Comparison of ENCODE assay signal across 8 mouse cellular contexts in genomic region chr11:83292251-83292587, GRCm38 (mm10). TPM values are rescaled to one million over a fixed set of nuclear protein-coding genes. Genes with fewer than 3 reads are reported as not detected.
A peak's percentile ranks its signal among the peaks of the same experiment; 100 is the strongest.
DNase-seq lines count a peak whose midpoint lies in the region; ATAC-seq lines count a peak whose summit lies in the region.

No protein-coding gene starts in this region.

- no peak for DNase-seq in lung, postnatal 36 days
- peak; percentile 50 for DNase-seq in intestine, embryonic 14.5 days (ENCODE audit: low spot score)
- no peak for DNase-seq in gastrocnemius, postnatal 36 days
- DNase-seq in left cerebral cortex, adult 18-20 months (ENCODE audit: low spot score in 2 of 2) = no peak
- no peak for DNase-seq in T-cell, adult 2 months (ENCODE audit: low spot score)

- peak overlapping the region; percentile 48; the same call in 1 of the 2 replicates for H3K27ac ChIP-seq in lung, embryonic 15.5 days
- H3K27ac ChIP-seq in embryonic facial prominence, embryonic 12.5 days = no peak overlapping the region
- H3K27ac ChIP-seq in intestine, embryonic 14.5 days (ENCODE audit: low read depth) = no peak overlapping the region
- no peak overlapping the region for H3K27ac ChIP-seq in neural tube, embryonic 12.5 days

- peak overlapping the region; percentile 61 for H3K4me2 ChIP-seq in lung, embryonic 15.5 days
- peak overlapping the region; percentile 91 for H3K4me2 ChIP-seq in embryonic facial prominence, embryonic 12.5 days (replicated peaks)
- H3K4me2 ChIP-seq in intestine, embryonic 14.5 days (ENCODE audit: low read length) = peak overlapping the region; percentile 89
- peak overlapping the region; percentile 87 for H3K4me2 ChIP-seq in neural tube, embryonic 12.5 days (replicated peaks)

- H3K27me3 ChIP-seq in lung, embryonic 15.5 days = no peaks in the 10 kb centered on the region
- H3K27me3 ChIP-seq in embryonic facial prominence, embryonic 12.5 days = no peaks in the 10 kb centered on the region
- H3K27me3 ChIP-seq in intestine, embryonic 14.5 days (replicated peaks; ENCODE audit: control insufficient read depth, insufficient read depth, low read length) = no peaks in the 10 kb centered on the region
- no peaks in the 10 kb centered on the region for H3K27me3 ChIP-seq in neural tube, embryonic 12.5 days (replicated peaks)

- intact Hi-C loops in gastrocnemius, postnatal 36 days (cut with DNase I) = no loop called here

- H3K4me3 ChIP-seq in lung, embryonic 15.5 days = peak overlapping the region; percentile 57
- H3K4me3 ChIP-seq in embryonic facial prominence, embryonic 12.5 days = peak overlapping the region; percentile 63
- H3K4me3 ChIP-seq in intestine, embryonic 14.5 days (ENCODE audit: low read depth, low read length) = peak overlapping the region; percentile 78
- H3K4me3 ChIP-seq in neural tube, embryonic 12.5 days = peak overlapping the region; percentile 51

- peaks cover 16% of the 10 kb centered on the region for H3K4me1 ChIP-seq in lung, embryonic 15.5 days
- peaks cover 9% of the 10 kb centered on the region for H3K4me1 ChIP-seq in embryonic facial prominence, embryonic 12.5 days
- H3K4me1 ChIP-seq in intestine, embryonic 14.5 days (replicated peaks; ENCODE audit: control insufficient read depth, insufficient read depth, low read length) = peaks cover 6% of the 10 kb centered on the region; the same call in 1 of the 2 replicates
- H3K4me1 ChIP-seq in neural tube, embryonic 12.5 days = peaks cover 24% of the 10 kb centered on the region

- ATAC-seq in lung, embryonic 15.5 days (ENCODE audit: borderline replicate concordance, extremely low read depth, low FRiP score, low TSS enrichment) = no peak
- no peak for ATAC-seq in embryonic facial prominence, embryonic 12.5 days (ENCODE audit: insufficient number of reproducible peaks, insufficient read depth, low FRiP score, low TSS enrichment)
- ATAC-seq in intestine, embryonic 14.5 days (replicated peaks; ENCODE audit: low FRiP score, low TSS enrichment, low read depth) = no peak
- ATAC-seq in neural tube, embryonic 12.5 days (ENCODE audit: low FRiP score, low read depth) = 0 out of 2 replicates have a peak, but pooled peaks have one; percentile 23

- no peaks in the 10 kb centered on the region for H3K9me3 ChIP-seq in lung, embryonic 15.5 days
- no peaks in the 10 kb centered on the region for H3K9me3 ChIP-seq in embryonic facial prominence, embryonic 12.5 days
- no peaks in the 10 kb centered on the region for H3K9me3 ChIP-seq in intestine, embryonic 14.5 days (ENCODE audit: control insufficient read depth, low read length)
- no peaks in the 10 kb centered on the region for H3K9me3 ChIP-seq in neural tube, embryonic 12.5 days

- H3K9ac ChIP-seq in lung, embryonic 15.5 days = peak overlapping the region; percentile 65
- peak overlapping the region; percentile 75 for H3K9ac ChIP-seq in embryonic facial prominence, embryonic 12.5 days
- peak overlapping the region; percentile 65 for H3K9ac ChIP-seq in intestine, embryonic 14.5 days (ENCODE audit: low read length)
- H3K9ac ChIP-seq in neural tube, embryonic 12.5 days = peak overlapping the region; percentile 55

- H3K36me3 ChIP-seq in lung, embryonic 15.5 days = peaks cover 19% of the 10 kb centered on the region
- peaks cover 23% of the 10 kb centered on the region for H3K36me3 ChIP-seq in embryonic facial prominence, embryonic 12.5 days
- peaks cover 25% of the 10 kb centered on the region for H3K36me3 ChIP-seq in intestine, embryonic 14.5 days (ENCODE audit: control insufficient read depth, insufficient read depth, low read length)
- peaks cover 13% of the 10 kb centered on the region for H3K36me3 ChIP-seq in neural tube, embryonic 12.5 days

- WGBS in lung, embryonic 15.5 days = 1% methylated on average over 5 of the region's 5 CpGs
- 2% methylated on average over 5 of the region's 5 CpGs for WGBS in embryonic facial prominence, embryonic 12.5 days
- WGBS in intestine, embryonic 14.5 days = under 1% methylated on average over 5 of the region's 5 CpGs
- 4% methylated on average over 5 of the region's 5 CpGs for WGBS in neural tube, embryonic 12.5 days

RNA-seq across cellular contexts. Expression of gene Slfn14, which starts 5.7 kb away (rescaled TPM):
- polyA plus RNA-seq in lung, embryonic 15.5 days (2015; fragmentation: Nextera tagmentation; extraction: Ambion mirVana) = 0.27 and 0.53 TPM in 2 replicates
- polyA plus RNA-seq in embryonic facial prominence, embryonic 12.5 days (2016; fragmentation: Nextera tagmentation; extraction: Ambion mirVana) = 0.73 and 0.88 TPM in 2 replicates
- 0.08 and 0.14 TPM in 2 replicates for polyA plus RNA-seq in intestine, embryonic 14.5 days (2014; fragmentation: Nextera tagmentation; extraction: Ambion mirVana)
- 0.72 and 0.77 TPM in 2 replicates for polyA plus RNA-seq in neural tube, embryonic 12.5 days (2016; fragmentation: Nextera tagmentation; extraction: Ambion mirVana)
- total RNA-seq in gastrocnemius, postnatal 36 days (2021) = not detected
- total RNA-seq in left cerebral cortex, adult 18-20 months (2021) = under 1 TPM in 1 of 2 experiments, not detected in 1; 0.09 TPM

RNA-seq across cellular contexts. Expression of gene Ap2b1, which starts 6.6 kb away (rescaled TPM):
- polyA plus RNA-seq in lung, embryonic 15.5 days (2015; fragmentation: Nextera tagmentation; extraction: Ambion mirVana) = 53.1 and 55.7 TPM in 2 replicates
- polyA plus RNA-seq in embryonic facial prominence, embryonic 12.5 days (2016; fragmentation: Nextera tagmentation; extraction: Ambion mirVana) = 65.7 and 67.9 TPM in 2 replicates
- 65.1 and 68.2 TPM in 2 replicates for polyA plus RNA-seq in intestine, embryonic 14.5 days (2014; fragmentation: Nextera tagmentation; extraction: Ambion mirVana)
- 108 and 118 TPM in 2 replicates for polyA plus RNA-seq in neural tube, embryonic 12.5 days (2016; fragmentation: Nextera tagmentation; extraction: Ambion mirVana)
- 10 to 100 TPM; 26.1 to 27.3 TPM for total RNA-seq in gastrocnemius, postnatal 36 days (2021)
- total RNA-seq in left cerebral cortex, adult 18-20 months (2021) = 100 to 1,000 TPM; 280 to 293 TPM

RNA-seq across cellular contexts. Expression of gene Pex12, which starts 10.2 kb away (rescaled TPM):
- 12.1 and 12.3 TPM in 2 replicates for polyA plus RNA-seq in lung, embryonic 15.5 days (2015; fragmentation: Nextera tagmentation; extraction: Ambion mirVana)
- polyA plus RNA-seq in embryonic facial prominence, embryonic 12.5 days (2016; fragmentation: Nextera tagmentation; extraction: Ambion mirVana) = 14.9 and 15.5 TPM in 2 replicates
- 15.5 and 17.3 TPM in 2 replicates for polyA plus RNA-seq in intestine, embryonic 14.5 days (2014; fragmentation: Nextera tagmentation; extraction: Ambion mirVana)
- 16.3 and 16.7 TPM in 2 replicates for polyA plus RNA-seq in neural tube, embryonic 12.5 days (2016; fragmentation: Nextera tagmentation; extraction: Ambion mirVana)
- 1 to 10 TPM; 7.3 to 8.2 TPM for total RNA-seq in gastrocnemius, postnatal 36 days (2021)
- total RNA-seq in left cerebral cortex, adult 18-20 months (2021) = 10 to 100 TPM in 1 of 2 experiments, 1 to 10 TPM in 1; 7.0 to 10.1 TPM
